Mouse (Mus musculus) heart, adult 9 months (tissue): ENCODE data around the gene Nr1h4.
A peak's percentile ranks its signal among the peaks of the same experiment; 100 is the strongest.

Experiments used
- DNase-seq, 2 experiments: peaks; one replicate each; pipeline ENCODE4 v3.0.0; 2022; ENCODE audit warnings: low spot score in 2 of 2

Nr1h4 gene

DNA sequence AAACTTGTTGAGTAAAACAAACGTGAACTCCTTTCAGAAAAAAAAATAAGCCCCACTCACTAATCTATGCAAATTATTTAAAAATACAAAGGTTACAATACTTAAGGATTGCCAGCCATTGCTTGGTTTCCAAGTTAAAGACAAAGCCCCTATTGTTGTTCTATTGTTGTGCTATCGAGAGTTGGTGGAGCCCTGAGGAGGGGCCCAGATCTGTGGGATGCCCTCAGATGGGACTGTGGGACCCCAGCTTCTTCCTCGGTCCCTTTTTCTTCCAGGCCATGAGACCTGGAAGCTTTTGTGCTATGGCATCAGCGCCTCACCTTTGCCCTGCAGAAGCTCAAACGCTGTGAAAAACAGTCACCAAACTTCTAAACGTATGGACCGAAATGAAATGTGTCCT lies 51.7 kb downstream of the Nr1h4 start:
- no peak for DNase-seq

DNA sequence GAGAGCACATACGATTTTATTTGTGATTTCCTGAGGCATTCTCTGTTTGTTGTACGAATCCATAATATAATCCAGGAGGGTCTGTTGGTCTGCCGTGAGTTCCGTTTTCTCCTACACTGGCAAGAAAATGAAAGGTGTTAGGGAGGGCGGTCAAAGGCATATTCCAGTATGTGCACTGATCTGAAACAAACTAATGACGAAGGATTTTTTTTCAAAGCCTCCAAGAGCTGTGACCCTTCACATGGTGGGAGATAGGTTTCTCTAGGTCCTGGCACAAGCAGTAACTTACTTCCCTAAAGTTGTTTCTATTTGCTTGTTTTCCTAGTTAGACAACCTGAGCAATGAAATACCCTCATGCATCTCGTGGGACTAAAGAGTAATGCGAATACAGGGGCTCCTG lies 54.6 kb downstream of the Nr1h4 start:
- DNase-seq: no peak

DNA sequence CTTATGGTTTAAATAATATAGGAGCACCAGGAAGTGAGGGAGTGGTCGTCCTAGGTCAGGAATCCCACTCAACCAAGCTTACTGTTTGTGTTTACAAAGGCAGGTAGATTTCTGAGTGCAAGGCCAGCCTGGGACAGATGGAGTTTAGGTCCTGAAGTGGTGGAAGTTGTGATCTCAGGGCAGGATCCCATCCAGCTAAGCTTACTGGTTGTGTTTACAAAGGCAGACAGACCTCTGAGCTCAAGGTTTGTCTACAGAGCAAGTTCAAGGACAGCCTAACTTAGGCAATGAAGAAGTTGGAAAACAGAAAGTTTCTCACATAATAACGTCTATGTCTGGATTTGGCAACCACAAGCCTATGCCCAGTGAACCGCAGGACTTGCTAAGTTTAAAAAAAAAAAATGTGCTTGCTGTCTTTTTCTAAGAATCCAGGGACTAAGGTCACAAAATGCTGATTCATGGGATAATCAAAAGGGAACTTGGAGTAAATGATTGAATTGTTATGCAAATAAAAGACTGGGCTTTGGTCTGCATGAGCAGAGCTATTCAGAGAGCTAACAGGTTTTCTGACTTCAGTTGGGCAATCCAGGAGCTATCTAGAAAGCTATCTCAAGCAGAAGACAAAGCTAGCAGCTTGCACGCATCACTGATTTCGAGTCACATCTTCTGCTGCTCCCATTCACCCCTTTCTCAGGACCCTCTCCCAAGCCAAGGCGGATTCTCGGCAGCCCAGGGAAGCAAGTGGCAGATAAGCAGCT lies 62.6 kb downstream of the Nr1h4 start:
- DNase-seq: no peak

DNA sequence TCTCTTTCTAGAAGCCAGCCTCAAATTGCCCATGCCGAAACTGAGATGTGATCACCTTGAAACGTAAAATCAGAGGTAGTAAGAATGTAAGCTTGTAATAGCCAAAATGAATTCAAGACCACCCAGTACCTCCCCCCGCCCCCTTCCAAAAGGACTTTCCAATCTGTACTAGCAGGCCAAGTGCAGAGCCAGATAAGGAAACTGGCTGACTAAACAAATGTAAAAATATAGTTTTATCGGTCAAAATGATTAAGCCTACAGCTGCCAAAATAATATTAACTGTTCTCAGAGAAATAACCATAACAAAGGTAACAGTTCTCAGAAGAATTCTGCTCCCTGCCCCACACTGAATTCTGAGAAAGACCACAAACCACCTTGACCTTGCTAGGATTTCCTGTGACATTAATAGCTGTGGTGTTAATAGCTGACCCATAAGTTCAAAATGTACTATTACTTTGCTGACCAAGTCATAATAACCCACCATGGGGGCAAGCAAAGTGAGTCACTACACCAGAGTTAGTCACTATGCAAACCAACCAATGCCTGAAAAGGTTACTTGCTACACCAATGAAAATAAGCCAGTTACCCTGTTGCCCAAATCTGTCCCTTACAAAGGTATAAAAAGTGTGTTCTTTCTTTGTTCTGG lies 68.5 kb downstream of the Nr1h4 start:
- DNase-seq: no peak

DNA sequence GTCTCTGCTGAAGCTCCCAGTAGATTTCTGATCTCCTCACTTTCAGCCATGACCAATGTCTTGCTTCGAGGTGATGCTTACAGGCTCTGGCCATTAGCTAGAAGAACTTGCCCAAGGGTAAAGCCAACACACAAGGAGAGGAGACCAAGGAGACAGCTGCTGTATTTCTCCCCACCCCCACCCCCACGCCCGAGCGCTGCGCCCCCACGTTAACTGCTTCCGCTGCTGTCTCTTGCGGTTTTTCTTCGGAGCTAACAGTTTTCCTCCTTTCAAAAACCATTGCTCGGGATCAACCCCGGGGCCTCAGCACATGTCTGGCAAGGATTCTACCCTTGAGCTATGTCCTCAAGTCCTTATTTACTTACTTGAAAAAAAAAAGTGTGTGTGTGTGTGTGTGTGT lies 70.5 kb downstream of the Nr1h4 start:
- no peak for DNase-seq

DNA sequence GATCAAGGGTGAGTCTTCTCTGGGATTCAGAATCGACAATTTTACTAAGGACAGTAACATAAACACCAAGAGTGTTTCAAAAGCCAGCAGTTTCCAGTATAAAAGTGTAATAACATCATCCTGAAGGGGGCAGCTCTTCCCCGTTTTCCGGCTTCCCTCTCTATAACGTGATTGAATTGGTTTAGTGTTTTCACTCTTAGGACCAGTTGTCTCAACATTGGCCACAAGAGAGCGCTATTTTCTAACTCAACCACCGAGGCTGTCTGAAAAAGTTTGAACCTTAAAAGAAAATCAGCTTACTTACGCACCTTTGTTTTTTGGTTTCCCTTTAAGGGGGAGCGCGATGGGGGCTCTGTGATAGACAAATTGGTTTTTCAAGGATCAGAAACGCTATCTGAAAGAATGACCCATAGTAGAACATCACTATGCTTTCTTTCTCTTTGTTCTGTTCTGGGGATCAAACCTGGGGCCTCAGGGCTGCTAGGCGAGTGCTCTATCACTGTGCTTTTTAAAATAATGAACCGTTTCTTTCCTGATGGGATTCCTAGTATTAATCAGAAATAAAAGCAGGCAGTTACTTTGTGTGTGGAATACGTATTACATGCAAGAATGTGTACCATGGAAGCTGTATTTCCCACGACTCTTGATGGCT lies 71.4 kb downstream of the Nr1h4 start:
- DNase-seq: peak; percentile 55 to 82

DNA sequence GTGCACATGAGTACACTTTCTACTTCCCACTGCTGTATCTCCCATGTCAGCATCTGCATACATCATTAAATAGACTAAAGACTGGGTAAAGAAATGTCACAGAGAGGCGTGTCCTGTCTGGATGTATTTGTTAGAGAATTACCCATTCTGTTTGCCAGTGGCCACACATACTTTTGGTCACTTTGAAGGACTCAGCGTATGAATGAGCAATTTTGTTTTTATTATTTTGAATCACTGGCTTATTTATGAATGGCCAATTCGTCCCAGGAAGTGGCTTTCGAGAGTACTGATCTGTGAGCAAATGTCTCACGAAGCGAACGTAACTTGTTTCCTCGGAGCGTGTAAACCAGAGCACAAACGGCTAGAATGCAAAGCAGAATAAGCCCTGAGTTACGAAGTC lies 72.4 kb downstream of the Nr1h4 start:
- no peak for DNase-seq

DNA sequence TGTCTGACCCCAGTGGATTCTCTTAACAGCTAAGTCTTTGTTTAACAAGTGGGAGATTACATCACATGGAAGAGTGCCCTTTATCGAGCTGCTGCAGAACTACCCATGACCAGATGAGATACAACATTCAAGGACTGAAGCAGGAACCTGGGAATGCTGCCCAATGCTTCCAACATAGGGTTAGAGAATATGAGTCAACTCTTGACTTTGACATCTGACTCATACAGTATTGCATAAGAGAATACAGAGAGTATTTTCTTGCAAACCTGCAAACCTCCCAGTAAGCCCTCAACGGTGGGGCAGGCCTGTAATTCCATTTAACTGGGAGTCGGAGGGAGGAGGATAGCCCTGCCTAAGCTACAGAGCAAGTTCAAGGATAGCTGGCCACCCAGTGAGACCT lies 74.6 kb downstream of the Nr1h4 start:
- DNase-seq: peak; percentile 49 to 60

DNA sequence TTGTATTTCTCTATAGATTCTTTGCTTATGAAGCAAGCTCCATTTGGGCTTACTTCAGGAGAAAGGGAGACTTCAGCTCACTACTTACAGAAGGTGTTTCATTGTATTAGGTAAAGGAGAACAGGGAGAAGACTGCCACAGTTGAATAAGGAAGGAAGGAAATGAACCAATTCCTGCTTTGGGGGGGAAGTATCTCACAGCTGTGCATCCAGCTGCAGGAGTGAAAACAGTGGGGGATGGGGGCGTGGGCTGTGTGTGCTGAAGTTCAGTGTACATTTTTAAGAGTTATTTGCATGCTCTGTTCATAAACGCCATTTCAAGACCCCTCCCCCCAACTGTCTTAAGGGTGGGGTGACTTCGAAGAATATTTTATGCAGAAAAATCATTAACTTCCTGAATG lies 79.6 kb downstream of the Nr1h4 start:
- DNase-seq: peak in 1 of 2 experiments; percentile 2

DNA sequence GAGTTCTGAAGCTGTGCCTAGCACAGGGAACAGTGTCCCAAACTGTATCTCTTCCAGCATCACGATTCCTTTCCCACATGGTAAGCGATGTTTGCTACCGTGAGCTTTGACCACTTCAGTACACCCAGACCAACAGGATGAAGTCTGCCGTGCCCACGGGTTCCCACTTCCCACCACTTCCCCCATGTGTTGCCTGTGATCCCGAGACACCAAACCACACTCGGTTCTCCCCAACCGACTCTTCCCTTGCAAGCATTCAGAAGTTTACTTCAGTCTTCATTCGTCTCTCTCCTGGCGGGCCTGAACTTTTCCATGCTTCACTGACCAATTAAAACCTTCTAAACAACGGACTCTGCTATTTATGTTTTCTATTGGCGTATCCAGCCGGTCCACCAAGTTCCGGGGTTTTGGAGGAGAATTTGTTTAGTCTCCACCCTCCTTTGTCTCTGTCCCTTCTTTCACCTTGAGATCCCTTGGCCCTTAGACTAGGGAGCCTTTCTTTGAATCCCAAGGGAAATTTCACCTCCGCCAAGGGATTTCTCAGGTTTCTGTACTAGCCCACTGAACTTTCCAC lies 80.2 kb downstream of the Nr1h4 start:
- no peak for DNase-seq

DNA sequence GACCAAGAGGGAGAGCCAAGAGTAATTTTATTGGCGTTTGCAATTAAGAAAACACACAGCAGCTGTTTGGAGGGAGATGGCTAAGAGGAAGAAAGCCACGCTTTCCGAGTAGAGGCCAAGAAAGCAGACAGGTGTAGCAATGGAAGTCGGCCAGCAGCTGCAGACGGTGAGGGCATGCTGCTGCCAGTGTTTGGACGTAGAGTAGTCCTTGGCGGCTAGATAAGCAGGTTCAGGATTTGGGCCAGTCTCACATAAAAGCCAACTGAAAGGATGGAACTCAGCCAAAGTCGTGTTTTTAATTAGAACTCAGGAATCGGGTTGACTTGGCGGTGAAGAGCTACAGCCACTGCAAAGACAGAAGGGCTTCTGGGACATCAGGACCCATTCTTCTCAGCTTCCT lies 83.0 kb downstream of the Nr1h4 start:
- no peak for DNase-seq

DNA sequence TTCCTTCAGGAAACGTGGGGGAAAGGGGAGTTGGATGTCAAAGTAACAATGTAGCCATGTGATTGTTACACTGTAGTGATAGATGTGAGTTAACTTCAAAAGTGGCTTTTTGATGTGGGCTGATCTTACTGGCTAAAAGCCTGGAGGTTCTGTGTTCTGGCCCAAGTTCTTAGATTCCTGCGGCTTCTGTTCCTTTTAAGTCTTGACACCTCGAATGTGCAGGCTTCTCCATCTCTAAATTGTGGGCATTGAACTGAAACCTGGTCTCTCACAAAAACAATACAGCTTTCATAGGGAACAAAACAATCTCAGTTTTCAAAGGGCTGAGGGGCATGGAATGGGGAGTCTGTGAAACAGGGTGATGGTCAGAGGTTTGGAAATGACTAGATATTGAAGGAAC lies 89.0 kb downstream of the Nr1h4 start:
- DNase-seq: no peak

DNA sequence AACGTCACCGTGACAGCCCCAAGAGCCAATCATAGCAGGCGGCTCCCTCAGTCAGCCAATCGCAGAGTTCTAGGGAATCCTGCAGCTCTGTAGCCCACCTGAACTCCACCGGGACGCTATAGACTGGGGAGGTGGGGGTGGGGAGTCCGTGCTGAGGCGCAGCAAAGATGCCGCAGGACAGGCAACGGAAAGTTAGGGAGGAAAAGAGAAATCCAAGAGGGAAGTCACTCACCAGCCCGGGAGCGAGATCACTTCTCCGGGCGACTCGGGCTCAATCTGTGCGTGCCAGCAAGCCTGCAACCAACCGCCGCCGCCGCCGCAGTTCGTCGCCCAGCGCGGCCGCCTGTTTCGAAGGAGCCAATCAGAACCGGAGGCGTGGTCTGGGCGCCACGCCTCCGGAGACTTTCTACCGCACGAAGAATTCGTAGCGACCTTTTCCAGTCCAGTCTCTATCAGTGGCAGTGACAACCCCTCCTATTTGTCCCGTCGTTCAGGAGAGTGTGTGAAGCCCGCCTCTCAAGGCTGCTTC lies 89.7 kb downstream of the Nr1h4 start, which contains the start of gene Gas2l3:
Gene Gas2l3, minus strand, starts transcription at position 345 of the 529 bp plus-strand sequence.
- DNase-seq: peak; percentile 81 to 83

DNA sequence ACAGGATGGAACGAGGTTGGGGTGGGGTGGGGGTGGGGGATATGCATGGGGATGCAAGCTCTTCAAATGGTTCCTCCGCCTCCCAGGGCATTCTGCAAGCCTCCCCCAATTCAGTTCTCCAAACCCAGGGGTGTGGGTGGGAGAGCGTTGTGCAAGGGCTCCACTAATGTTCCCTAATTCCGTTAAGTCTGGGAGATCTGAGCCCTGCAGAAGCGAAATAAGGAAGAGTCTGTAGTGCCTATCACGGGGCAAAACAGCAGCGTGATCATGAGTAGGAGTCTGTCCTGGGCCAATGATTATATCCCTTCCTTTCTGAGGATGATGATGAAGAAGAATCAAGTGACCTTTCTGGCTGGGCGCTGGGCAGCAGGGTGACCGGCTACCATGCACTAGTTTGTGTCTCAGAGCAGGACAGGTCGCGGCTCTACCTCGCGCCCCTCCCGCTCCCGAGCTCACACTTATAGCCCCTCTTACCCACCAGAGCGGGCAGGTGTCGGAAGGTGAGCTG lies 90.2 kb downstream of the Nr1h4 start:
- DNase-seq: peak; percentile 17 to 59

DNA sequence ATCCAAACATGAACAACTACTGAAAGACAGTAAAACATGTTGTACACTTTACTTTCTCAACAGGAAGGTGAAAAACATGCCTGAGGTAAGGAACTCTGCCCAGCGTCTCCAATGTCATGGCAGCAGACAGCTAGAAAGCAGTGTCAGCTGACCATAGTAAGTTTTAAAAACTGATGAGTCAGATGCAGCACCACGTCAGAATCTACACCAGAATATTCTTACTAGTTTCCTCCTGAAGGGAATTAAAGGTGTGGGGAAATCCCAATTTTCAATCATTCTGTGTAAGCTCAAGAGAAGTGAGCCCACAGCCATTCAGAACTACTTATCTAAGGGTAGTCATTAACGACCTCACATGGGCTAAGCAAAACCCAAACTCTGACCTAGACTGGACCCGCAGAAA lies 90.7 kb downstream of the Nr1h4 start:
- DNase-seq: no peak

DNA sequence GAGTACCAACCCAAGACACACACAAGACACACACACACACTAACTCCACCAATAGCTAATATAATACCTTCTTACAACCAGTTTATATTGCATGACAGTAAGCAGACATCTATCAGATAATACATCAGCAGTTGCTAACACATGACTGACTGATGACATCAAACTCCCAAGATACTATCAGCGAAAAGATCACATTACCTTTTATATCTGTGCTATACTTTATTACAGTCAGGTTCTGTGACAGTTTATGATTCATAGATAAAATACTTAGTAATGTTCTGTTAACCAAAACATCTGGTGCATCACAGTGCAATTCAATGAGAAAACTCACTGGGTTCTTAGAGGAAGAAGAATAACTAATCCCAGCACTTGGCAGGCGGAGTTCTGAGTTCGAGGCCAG lies 91.4 kb downstream of the Nr1h4 start:
- DNase-seq: no peak

DNA sequence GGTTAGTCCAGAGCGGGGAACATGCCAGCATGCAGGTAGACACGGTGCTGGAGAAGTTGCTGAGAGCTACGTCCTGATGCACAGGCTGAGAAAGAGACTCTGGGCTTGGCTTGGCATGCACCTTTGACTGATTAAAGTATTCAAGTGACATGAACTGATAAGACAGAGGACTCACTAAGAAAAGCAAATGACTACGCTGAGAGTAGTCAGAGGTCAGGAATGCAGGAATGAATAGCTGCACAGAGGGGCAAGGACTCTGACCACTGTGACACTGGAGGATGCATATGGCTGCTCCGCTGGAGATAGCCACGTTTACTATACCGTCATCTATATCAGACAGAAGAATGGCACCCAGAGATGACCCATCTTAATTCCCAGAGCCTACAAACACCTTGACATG lies 94.0 kb downstream of the Nr1h4 start:
- DNase-seq: no peak

DNA sequence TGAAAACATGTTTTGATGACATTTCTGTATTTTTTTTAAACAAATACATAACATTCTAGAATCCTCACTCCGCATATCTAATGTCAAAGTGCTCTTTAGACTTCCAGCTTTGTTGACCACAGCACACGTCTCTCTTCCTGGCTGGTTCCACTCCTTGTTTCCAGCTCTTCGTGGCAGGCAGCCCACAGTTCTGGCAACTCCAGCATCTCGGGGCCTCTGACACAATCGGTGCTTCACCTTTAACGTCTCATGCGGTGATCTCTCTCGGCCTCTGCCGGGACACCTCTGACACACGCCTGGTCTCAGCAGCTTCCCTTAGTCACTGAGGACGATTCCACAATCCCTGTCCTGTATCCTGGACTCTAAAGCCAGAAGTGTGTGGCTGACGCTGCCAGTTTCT lies 95.4 kb downstream of the Nr1h4 start:
- DNase-seq: peak in 1 of 2 experiments; percentile 10

DNA sequence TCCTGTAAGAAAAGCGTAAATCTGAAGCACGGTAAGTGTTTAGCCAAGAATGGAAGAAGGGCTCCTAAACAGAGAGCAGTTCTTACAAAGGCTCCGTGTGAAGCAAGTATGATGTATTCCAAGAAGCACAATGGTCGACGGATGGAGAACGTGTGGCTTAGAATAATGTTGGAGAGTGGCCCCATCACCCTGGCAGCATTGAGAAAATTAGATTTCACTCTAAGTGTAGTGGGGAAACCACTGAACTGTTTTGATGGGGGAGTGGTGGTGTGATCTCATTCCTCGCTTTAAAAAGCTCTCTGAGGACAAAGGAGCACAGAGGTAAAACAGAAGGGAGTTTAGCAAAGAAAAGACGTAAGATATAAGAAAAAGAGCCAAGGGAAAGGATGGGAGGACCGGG lies 95.9 kb downstream of the Nr1h4 start:
- no peak for DNase-seq

DNA sequence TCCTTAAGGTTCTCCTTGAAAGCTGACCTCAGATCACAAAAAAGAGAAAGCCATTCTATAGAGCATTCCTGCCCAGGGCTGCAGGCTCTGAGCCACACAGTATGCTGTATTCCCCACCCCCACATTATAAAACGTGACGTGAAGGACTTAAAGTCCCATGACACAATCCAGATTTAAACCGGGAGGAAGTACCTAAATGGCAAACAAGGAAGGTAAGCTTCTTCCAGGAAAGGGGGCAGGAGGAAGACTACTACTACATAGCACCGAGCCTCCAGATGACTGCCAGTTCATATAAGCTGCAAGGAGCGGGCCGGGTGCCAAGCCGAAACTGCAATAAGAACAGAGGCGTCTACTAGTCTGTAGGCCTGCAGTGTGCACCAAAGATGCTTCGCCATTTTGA lies 97.5 kb downstream of the Nr1h4 start:
- no peak for DNase-seq

DNA sequence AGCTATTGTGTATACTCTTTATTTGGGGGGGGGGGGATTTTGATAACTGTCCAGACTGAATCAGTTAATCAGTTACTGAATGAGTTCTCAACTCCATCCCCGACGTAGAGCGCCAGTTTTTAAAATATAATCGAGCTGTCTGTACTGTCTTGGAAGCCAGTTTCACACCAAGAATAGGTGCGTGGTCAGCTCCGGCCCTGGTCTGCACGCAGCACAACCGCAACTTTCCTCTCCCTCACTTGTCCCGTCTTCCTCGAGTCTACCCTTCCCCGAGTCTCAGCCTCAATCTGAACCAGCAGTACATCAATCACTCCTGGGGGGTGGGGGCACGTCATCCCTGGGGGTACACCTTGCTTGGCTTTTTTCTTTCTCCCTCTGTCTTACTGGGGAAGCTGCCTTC lies 98.0 kb downstream of the Nr1h4 start:
- DNase-seq: no peak

DNA sequence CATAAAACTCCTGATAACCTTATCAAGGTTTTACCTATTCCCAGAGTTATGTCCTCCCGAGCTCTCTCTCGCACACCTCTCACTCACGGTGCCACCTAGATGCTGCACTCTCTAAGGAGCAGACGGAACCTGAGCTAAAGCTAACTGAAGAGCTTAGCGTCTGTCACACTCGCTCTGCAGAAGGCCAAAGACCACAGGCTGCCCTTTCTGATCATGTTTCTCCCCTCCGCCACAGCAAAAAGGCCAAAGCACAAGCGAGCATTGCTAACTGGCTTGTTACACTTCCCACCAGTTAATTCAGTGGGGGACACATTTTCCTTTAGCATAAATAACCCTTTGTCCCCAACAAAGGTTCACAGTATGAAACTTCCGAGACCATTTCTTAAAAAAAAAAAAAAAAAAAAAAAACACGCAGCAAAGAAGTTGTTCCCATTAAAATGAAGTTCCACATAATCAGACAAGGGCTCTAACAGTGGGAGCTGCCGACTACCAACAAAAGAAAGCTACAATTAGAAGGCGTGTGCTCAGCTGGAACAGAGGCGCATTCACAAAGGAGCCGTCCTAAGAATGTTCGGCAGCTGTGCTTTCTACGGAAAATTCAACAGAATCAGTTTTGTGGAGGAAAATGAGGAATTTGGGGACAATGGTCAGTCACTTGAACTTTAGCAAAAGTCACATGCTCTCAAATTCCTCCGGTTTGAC lies 98.7 kb downstream of the Nr1h4 start:
- no peak for DNase-seq
